Mouse (Mus musculus) spleen, adult 12 weeks (tissue): ENCODE results near the gene Abl2.
A peak's percentile ranks its signal among the peaks of the same experiment; 100 is the strongest.
"Not testable (repeated sequence)": the region's sequence is repeated elsewhere in the genome, so short reads cannot be mapped to it uniquely, and the experiment has no call there.

ENCODE experiments used
- DNase-seq: peaks from one replicate; pipeline ENCODE4 v3.0.0; 2022; ENCODE audit warnings: low spot score

The Abl2 gene

GRCm38 (mm10) chr1:156558024-156558930 is at the start of gene Abl2:
Abl2 (plus strand) TSS chr1:156558786.
- DNase-seq: peak; percentile 79

DNA sequence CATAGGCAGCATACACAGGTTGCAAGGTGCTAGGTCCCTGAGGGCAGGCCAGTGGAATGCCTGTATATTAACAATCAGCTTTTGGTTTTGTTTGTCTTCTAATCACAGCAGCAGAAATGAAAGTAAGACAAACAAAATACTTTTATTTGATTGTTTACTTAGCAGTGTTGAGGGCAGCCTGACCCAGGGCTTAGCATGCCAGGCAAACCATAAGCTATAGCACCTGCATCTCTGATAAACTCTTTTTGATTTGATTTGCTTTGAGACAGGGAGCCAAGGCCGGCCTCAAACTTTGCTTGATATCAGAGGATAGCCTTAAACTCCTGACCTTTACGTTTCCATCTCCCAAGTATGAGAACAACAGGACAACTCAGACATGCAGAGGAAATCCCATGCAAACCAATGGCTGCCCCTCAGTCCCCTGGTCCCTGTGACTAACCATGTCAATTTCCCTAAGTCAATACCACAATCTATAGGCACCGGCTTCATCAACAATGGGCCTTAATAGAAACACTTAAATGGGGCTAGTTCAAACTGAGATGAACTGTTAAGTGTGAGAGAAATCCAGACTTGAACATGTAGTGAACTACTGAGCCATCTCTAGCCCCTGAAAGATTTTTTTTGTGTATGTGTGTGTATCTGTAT is 38.3 kb upstream of the Abl2 start:
- no peak for DNase-seq

GRCm38 (mm10) chr1:156521796-156522517 is 36.6 kb upstream of the Abl2 start:
- no peak for DNase-seq

DNA sequence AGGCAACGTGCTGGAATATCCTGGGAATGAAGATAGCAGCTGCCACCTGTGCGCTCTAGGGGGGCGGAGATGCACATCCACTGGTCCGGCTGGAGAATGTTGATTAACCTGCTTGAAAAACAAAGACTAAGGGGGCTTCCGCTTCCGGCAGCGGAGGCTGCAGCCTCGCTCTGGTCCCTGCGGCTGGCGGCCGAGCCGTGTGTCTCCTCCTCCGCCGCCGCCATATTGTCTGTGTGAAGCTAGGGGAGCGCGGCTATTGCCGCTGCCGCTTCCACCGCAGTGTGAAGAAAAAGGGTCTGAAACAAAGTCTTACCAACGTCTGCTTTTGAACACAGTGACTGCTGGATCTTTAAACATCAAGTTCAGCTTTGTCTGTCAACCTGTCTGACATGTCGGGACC is 34.7 kb upstream of the Abl2 start, which contains the start of gene Gm10031:
TSS of gene Gm10031 (plus strand) at position 171 of the 400 bp plus-strand sequence.
- DNase-seq: not testable (repeated sequence)

- DNase-seq: not testable (repeated sequence)
Measured at GRCm38 (mm10) chr1:156532476-156533175, 26.0 kb upstream of the Abl2 start.

GRCm38 (mm10) chr1:156533483-156533882 is 25.1 kb upstream of the Abl2 start:
- no peak for DNase-seq

DNA sequence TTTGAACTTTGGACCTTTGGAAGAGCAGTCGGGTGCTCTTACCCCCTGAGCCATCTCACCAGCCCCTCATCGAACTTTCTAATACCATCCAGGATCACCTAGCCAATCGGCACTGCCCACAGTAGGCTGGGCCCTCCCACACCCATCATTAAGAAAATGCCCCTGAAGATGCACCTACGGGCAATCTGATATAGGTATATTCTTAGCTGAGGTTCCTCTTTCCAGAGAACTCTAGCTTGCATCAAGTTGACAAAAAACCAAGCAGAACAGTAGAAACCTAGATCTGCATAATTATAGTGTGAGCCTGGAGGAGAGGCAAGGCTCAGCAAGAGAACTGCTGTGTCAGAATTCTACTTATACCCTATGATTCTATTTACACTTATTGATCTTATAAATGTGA is 24.7 kb upstream of the Abl2 start:
- DNase-seq: no peak

GRCm38 (mm10) chr1:156537031-156537430 is 21.6 kb upstream of the Abl2 start:
- DNase-seq: no peak

GRCm38 (mm10) chr1:156537701-156538100 is 20.9 kb upstream of the Abl2 start:
- no peak for DNase-seq

DNA sequence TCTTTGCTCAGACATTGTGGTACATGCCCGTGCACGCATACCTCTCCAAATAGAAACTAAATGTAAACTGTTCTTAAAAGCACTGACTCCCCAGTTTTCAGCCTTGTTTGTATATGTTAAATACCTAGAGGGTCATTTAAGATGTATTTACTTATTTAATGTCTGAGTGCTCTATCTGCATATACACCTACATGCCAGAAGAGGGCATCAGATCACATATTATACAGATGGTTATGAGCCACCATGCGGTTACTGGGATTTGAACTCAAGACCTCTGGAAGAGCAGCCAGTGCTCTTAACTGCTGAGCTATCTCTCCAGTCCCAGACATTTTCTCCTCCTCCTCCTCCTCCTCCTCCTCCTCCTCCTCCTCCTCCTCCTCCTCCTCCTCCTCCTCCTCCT is 20.2 kb upstream of the Abl2 start:
- no peak for DNase-seq

DNA sequence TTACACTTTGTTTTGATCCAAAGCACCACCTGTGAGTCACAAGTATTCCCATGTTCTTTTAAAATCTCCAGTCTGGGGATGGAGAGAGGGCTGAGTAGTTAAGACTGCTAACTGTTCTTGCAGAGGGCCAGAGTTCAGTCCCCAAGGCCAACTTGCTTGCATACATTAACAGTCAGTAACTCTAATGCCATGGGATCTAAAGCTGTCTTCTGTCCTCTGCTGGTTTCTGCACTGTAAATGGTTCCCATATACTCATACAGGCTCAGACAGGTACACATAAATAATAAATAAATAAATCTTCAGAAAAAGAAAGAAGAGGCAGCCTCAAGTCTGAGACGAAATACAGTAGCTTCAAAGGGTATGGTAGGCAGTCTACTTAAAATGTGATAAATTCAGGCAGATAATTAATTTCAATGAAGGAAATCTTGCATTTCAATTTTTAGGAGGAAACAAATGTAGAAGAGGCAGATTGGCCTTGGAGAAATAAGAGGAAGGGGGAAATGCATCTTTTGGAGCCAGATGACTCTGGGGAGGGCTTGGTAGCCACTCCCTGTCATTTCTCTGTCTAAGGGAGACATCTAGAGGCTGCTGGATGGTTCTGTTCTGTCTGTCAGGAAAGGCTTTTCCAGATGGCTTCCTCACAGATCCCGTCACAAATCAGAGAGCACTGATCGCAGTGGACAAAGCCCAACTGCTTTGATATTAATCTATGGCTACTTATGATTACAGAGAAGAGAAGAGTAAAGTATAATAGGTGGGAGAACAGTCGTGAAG is 18.6 kb upstream of the Abl2 start:
- no peak for DNase-seq

DNA sequence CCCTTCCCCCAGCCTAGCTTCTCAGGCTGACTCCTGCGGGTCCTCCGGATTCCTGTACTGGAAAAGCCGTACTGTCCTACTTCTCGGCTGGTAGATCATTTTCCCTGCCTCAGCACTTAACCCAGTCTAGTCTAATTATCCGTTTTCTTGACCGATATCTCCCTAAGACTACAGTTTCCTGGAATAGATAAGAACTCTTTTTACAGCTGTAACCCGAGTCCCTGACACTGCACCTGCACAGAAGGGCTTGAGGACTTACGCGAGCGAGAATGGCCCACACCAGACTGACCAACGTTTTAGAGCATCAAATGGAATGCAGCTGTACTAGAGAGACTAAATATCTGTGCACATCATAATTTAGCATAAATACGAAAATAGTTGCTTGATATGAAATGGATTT is 14.6 kb upstream of the Abl2 start:
- no peak for DNase-seq

DNA sequence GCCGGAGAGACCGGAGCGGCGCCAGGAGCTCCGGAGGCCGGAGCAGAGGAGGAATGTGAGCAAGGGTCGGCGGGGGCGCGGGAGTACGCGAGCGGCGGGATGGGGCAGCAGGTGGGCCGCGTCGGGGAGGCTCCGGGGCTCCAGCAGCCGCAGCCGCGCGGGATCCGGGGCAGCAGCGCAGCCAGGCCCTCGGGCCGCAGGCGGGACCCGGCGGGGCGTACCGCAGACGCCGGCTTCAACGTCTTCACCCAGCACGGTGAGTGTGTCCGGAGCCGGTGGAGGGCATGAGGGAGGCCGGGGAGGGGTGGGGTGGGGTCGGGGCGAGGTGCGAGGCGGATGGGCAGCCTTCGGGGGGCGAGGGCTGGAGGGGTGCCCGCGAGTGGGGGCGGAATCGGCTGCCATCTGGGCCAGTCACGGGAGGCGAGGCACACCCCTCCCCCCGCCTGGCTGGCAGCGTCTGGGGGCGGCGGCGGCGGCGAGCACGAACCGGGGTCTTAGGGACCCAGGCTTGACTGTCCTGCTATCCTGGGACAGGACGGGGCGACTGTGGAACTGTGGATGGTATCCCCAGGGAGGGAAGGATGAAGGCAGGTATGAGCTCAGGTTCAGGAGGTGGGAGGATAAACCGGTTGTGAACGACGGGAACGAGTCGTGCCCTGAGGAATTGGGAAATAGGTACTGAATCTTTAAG is 509 bp downstream of the Abl2 start:
- DNase-seq: peak; percentile 23

DNA sequence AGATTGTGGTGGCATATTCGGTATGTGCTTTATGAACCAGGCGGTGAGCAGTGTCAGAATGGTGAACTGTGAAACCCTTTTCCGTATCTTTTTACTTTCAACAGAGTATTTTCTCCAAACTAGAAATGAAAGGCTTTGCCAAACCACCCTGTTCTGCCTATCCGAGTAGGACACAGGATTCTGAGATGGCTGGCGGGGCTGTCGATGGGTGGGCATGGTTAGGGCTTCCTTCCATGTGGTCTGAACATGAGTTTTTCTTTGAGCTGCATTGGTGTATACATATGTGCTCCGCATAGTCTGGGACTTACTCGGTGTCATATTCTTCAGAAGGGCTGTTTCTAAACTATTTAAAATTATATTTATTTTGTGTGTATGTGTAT is 1.0 kb downstream of the Abl2 start:
- no peak for DNase-seq

- no peak for DNase-seq
Measured at GRCm38 (mm10) chr1:156560500-156560899, 1.9 kb downstream of the Abl2 start.

DNA sequence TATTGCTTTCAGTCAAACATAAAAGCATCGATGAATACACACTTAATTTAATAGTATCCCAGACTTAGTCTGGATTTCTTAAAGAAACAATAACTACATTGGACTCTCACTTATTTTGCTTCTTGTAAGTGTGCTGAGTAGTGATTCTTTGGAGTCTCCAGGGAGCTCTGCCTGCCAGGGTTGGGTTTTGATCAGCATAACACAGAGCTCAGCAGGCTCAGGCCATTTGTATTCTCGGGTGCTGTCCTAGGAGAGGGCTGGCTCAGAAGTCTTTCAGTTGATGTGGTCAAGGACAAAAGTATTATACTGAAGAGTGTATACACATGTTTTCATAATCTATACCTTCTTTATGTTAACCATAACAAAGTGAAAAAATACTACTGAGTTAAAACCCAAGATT is 6.7 kb downstream of the Abl2 start:
- DNase-seq: no peak

- DNase-seq: peak; percentile 32
Measured at GRCm38 (mm10) chr1:156566132-156566531, 7.5 kb downstream of the Abl2 start.

DNA sequence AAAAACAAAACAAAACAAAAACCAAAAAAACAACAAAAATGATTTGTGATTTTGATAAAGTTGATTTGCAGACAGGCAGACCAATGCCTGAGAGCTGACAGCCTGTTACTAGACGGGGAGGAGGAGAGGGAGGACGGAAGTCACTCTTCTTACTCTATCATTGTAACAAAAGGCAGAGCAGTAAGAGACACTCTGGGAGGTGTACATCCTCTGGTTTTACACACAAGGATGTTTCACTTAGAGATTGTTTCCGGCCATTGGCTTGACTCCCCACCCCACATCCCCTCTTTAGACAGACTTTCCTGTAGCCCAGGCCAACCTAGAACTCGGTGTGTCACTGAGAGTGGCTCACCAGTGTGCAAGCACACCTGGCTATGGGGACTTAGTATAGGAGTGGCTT is 11.0 kb downstream of the Abl2 start:
- DNase-seq: no peak

DNA sequence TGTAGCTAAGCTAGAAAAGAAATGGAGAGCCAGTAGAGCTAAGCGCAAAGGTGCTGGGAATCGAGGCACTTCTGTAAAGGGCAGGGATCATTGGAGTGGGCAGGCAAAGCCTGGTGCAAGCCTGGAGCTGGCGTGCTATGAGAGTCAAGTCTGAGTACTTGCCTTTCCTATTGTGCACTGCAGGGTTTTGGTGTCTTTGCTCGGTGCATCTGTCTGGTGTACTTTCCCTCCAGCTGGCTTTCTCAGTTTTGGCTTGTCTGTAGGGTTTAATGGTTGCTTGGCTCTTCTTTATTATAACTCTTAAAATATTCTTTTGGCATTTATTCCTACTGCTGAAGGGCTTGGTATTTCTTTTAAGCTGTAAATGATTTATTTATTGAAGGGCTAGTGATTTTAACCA is 14.4 kb downstream of the Abl2 start:
- no peak for DNase-seq

DNA sequence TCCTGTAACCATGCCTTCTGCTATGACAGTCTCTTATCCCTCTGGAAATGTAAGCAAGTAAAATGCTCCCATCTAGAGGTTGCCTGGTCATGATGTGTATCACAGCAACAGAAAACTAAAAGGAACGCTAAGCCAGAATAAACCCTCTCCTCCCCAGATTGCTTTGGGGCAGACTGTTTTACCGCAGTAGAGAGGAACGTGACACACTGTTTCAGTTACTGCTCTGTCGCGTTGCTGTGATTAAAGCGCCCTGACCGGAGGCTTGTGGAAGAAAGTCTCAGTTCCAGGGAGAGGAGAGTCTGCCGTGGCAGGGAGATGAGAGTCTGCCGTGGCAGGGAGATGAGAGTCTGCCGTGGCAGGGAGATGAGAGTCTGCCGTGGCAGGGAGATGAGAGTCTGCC is 22.6 kb downstream of the Abl2 start:
- DNase-seq: no peak

DNA sequence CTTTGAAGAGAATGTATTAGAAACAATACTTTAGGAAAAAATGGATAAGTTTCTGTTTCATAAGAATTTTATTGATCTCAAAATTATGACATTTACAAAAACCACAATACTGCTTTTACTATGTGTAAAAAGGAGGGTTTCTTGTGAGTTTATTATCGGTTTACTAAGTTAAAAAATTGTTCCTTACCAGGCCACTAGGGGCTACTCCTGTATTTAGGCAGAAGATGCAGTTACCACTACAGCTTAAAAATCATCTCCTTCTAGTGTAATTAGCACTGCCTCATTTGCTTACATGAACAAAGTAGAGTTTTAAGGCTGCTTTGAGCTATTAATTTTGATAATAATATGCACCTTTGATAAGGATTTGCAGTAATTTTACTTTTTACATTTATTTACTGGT is 25.6 kb downstream of the Abl2 start:
- DNase-seq: no peak
